Mouse (Mus musculus) kidney, embryonic 16.5 days (tissue): ENCODE data around the gene Ctxn2. TPM values are rescaled to one million over a fixed set of nuclear protein-coding genes. Genes with fewer than 3 reads are reported as not detected.
A peak's percentile ranks its signal among the peaks of the same experiment; 100 is the strongest.

Experiments used
- ATAC-seq: fragments of 200-750 bp; cut with Nextera tagmentation; 2 replicates; pipeline ENCODE4 v1.8.0; 2017; ENCODE audit warnings: moderate TSS enrichment; ENCODE audit not compliant: low FRiP score, low TSS enrichment
- H3K27ac ChIP-seq: fragments of 300-500 bp; sonication (generic); 2 replicates; pipeline ENCODE4 v1.5.1; 2014; ENCODE audit warnings: low read length
- H3K27me3 ChIP-seq: fragments of 300-500 bp; sonication (generic); 2 replicates; pipeline ENCODE4 v1.6.1; 2014; ENCODE audit warnings: low read length, control low read depth, mixed read lengths; ENCODE audit not compliant: insufficient read depth
- H3K36me3 ChIP-seq: fragments of 300-500 bp; sonication (generic); 2 replicates; pipeline ENCODE4 v1.6.1; 2014; ENCODE audit warnings: low read length, control low read depth, mixed read lengths; ENCODE audit not compliant: insufficient read depth
- H3K4me1 ChIP-seq: fragments of 300-500 bp; sonication (generic); 2 replicates; pipeline ENCODE4 v1.6.1; 2014; ENCODE audit warnings: low read length, control low read depth, mixed read lengths; ENCODE audit not compliant: insufficient read depth
- H3K4me2 ChIP-seq: fragments of 300-500 bp; sonication (generic); replicated peaks from 2 replicates; pipeline ENCODE4 v1.6.1; 2014; ENCODE audit warnings: low read depth, low read length
- H3K4me3 ChIP-seq: fragments of 300-500 bp; sonication (generic); 2 replicates; pipeline ENCODE4 v1.5.1; 2014; ENCODE audit warnings: mild to moderate bottlenecking, low read length
- H3K9ac ChIP-seq: fragments of 300-500 bp; sonication (generic); replicated peaks from 2 replicates; pipeline ENCODE4 v1.6.1; 2014; ENCODE audit warnings: low read length
- H3K9me3 ChIP-seq: fragments of 300-500 bp; sonication (generic); 2 replicates; pipeline ENCODE4 v1.6.1; 2016; ENCODE audit warnings: low read length, control low read depth
- WGBS: fragments of 180-500 bp; shearing (Covaris S2); extraction: QIAGEN DNeasy Blood & Tissue Kit; methylation state at CpG from one replicate; pipeline ENCODE4 v1.1.7; 2014; 5-methylcytosine and 5-hydroxymethylcytosine counted together
- polyA plus RNA-seq: library from polyadenylated mRNA; unstranded; fragments of >200 nt; fragmentation: Nextera tagmentation; extraction: Ambion mirVana; gene quantifications from 2 replicates; pipeline ENCODE4 v1.2.1, GENCODE M21; 2015

Gene Ctxn2
- polyA plus RNA-seq, 1 experiment from 2014 or later = not detected

GRCm38 (mm10) chr2:125187904-125188303, 51.4 kb downstream of the Ctxn2 start:
- no peak overlapping the region for H3K27ac ChIP-seq
- H3K4me2 ChIP-seq = no peak overlapping the region
- ATAC-seq = no peak
- no peak overlapping the region for H3K9ac ChIP-seq
- no peaks in the 10 kb centered on the region for H3K27me3 ChIP-seq
- H3K4me3 ChIP-seq = no peak overlapping the region
- no peaks in the 10 kb centered on the region for H3K4me1 ChIP-seq
- no peaks in the 10 kb centered on the region for H3K36me3 ChIP-seq
- WGBS = 81% methylated on average over 11 of the region's 11 CpGs
- no peaks in the 10 kb centered on the region for H3K9me3 ChIP-seq

- peak; percentile 51; the same call in 1 of the 2 replicates for ATAC-seq
- Histone ChIP-seq H3K4me3 (no peak overlapping the region), H3K4me2 (no peak overlapping the region), H3K27ac (no peak overlapping the region), H3K9ac (no peak overlapping the region), H3K27me3 (no peaks in the 10 kb centered on the region), H3K36me3 (no peaks in the 10 kb centered on the region), H3K9me3 (no peaks in the 10 kb centered on the region), H3K4me1 (no peaks in the 10 kb centered on the region)
- WGBS = 2% methylated on average over 2 of the region's 2 CpGs
Observed at GRCm38 (mm10) chr2:125189197-125189596, 52.7 kb downstream of the Ctxn2 start.

- Histone ChIP-seq H3K27me3 (no peaks in the 10 kb centered on the region), H3K36me3 (no peaks in the 10 kb centered on the region), H3K4me1 (no peaks in the 10 kb centered on the region), H3K9me3 (no peaks in the 10 kb centered on the region), H3K4me3 (no peak overlapping the region), H3K4me2 (no peak overlapping the region), H3K9ac (no peak overlapping the region), H3K27ac (no peak overlapping the region)
- ATAC-seq = no peak
Observed at GRCm38 (mm10) chr2:125192905-125193304, 56.4 kb downstream of the Ctxn2 start.

GRCm38 (mm10) chr2:125196771-125197170, 60.3 kb downstream of the Ctxn2 start:
- H3K36me3 ChIP-seq = no peaks in the 10 kb centered on the region
- no peaks in the 10 kb centered on the region for H3K9me3 ChIP-seq
- no peak overlapping the region for H3K4me3 ChIP-seq
- WGBS = 70% methylated on average over 7 of the region's 7 CpGs
- H3K9ac ChIP-seq = no peak overlapping the region
- no peaks in the 10 kb centered on the region for H3K4me1 ChIP-seq
- no peak for ATAC-seq
- no peaks in the 10 kb centered on the region for H3K27me3 ChIP-seq
- no peak overlapping the region for H3K4me2 ChIP-seq
- no peak overlapping the region for H3K27ac ChIP-seq

Other genes with a start within 250 kb of the Ctxn2 start
- 2.1 and 2.8 TPM in 2 replicates for gene Slc24a5, start 68.6 kb upstream of the Ctxn2 start, polyA plus RNA-seq
- 86.5 and 99.9 TPM in 2 replicates for gene Myef2, start 13.0 kb upstream of the Ctxn2 start, polyA plus RNA-seq
- gene Slc12a1, start 15.8 kb downstream of the Ctxn2 start, polyA plus RNA-seq = 70.5 and 75.4 TPM in 2 replicates
- gene Dut, start 110.5 kb downstream of the Ctxn2 start, polyA plus RNA-seq = 156 and 164 TPM in 2 replicates